Mouse (Mus musculus) right cerebral cortex, postnatal 25 days (tissue): ENCODE measurements around the gene Olfr1445.

Source experiments
- DNase-seq: peaks from one replicate; pipeline ENCODE4 v3.0.0; 2022

The Olfr1445 gene

GRCm38 (mm10) chr19:12883555-12883954, at the start of gene Olfr1445:
TSS of gene Olfr1445 (plus strand) at chr19:12883855.
- DNase-seq, result no peak

GRCm38 (mm10) chr19:12838507-12838906, 45.1 kb upstream of the Olfr1445 start:
- DNase-seq, result no peak

- no peak for DNase-seq
Measured at GRCm38 (mm10) chr19:12846382-12846781, 37.3 kb upstream of the Olfr1445 start, which contains the start of gene Gm5244. TSS of gene Gm5244 (plus strand) at chr19:12846682.

GRCm38 (mm10) chr19:12856983-12857382, 26.7 kb upstream of the Olfr1445 start, which contains the start of gene Olfr1444:
TSS of gene Olfr1444 (plus strand) at chr19:12857283.
- no peak for DNase-seq

GRCm38 (mm10) chr19:12893424-12893823, 9.8 kb downstream of the Olfr1445 start, which contains the start of gene Olfr1446:
TSS of gene Olfr1446 (minus strand) at chr19:12893524.
- DNase-seq, result no peak

- no peak for DNase-seq
Measured at GRCm38 (mm10) chr19:12903643-12904042, 20.0 kb downstream of the Olfr1445 start, which contains the start of gene Olfr1447. TSS of gene Olfr1447 (minus strand) at chr19:12903743.

- no peak for DNase-seq
Measured at GRCm38 (mm10) chr19:12924319-12924718, 40.7 kb downstream of the Olfr1445 start, which contains the start of gene Olfr1448. TSS of gene Olfr1448 (minus strand) at chr19:12924419.

- DNase-seq, result no peak
Measured at GRCm38 (mm10) chr19:12930540-12930939, 46.9 kb downstream of the Olfr1445 start, which contains the start of gene Olfr1449. TSS of gene Olfr1449 (plus strand) at chr19:12930840.
